Mouse (Mus musculus): ENCODE measurements around the gene Olfr193. TPM values are rescaled to one million over a fixed set of nuclear protein-coding genes. Genes with fewer than 3 reads are reported as not detected.
"Not testable (repeated sequence)": the region's sequence is repeated elsewhere in the genome, so short reads cannot be mapped to it uniquely, and the experiment has no call there.

The Olfr193 gene
- polyA plus RNA-seq, 1 experiment from 2014 or later, result not detected

- WGBS, result 78% methylated on average over 3 of the region's 3 CpGs
- ATAC-seq (ENCODE audit: low FRiP score), result not testable (repeated sequence)
These were observed 49.3 kb downstream of the Olfr193 start for GRCm38 (mm10) chr16:59062411-59062810.

More at GRCm38 (mm10) chr16:59062411-59062810, 49.3 kb downstream of the Olfr193 start:
- H3K9ac ChIP-seq; H3K9me3 ChIP-seq; H3K4me2 ChIP-seq; H3K4me3 ChIP-seq; H3K36me3 ChIP-seq; H3K4me1 ChIP-seq (replicated peaks); H3K27me3 ChIP-seq; H3K27ac ChIP-seq: not testable (repeated sequence)

Other genes starting within 250 kb of the Olfr193 start
- gene Olfr177, start 237.1 kb downstream of the Olfr193 start, polyA plus RNA-seq (2015; fragmentation: Nextera tagmentation; extraction: Ambion mirVana), result not detected in 2 replicates
- not detected in 2 replicates for gene Olfr178, start 219.8 kb downstream of the Olfr193 start, polyA plus RNA-seq (2015; fragmentation: Nextera tagmentation; extraction: Ambion mirVana)
- gene Olfr181, start 183.1 kb downstream of the Olfr193 start, polyA plus RNA-seq (2015; fragmentation: Nextera tagmentation; extraction: Ambion mirVana), result not detected in 2 replicates
- gene Olfr180, start 182.5 kb downstream of the Olfr193 start, polyA plus RNA-seq (2015; fragmentation: Nextera tagmentation; extraction: Ambion mirVana), result not detected in 2 replicates
- not detected in 2 replicates for gene Olfr183, start 116.5 kb downstream of the Olfr193 start, polyA plus RNA-seq (2015; fragmentation: Nextera tagmentation; extraction: Ambion mirVana)
- not detected in 2 replicates for gene Olfr186, start 81.6 kb downstream of the Olfr193 start, polyA plus RNA-seq (2015; fragmentation: Nextera tagmentation; extraction: Ambion mirVana)
- not detected in 2 replicates for gene Olfr187, start 72.1 kb downstream of the Olfr193 start, polyA plus RNA-seq (2015; fragmentation: Nextera tagmentation; extraction: Ambion mirVana)
- gene Olfr190, start 33.9 kb downstream of the Olfr193 start, polyA plus RNA-seq (2015; fragmentation: Nextera tagmentation; extraction: Ambion mirVana), result not detected in 2 replicates
- gene Olfr191, start 22.1 kb downstream of the Olfr193 start, polyA plus RNA-seq (2015; fragmentation: Nextera tagmentation; extraction: Ambion mirVana), result not detected in 2 replicates
- gene Olfr194, start 9.2 kb upstream of the Olfr193 start, polyA plus RNA-seq (2015; fragmentation: Nextera tagmentation; extraction: Ambion mirVana), result not detected in 2 replicates
- not detected in 2 replicates for gene Olfr195, start 35.2 kb upstream of the Olfr193 start, polyA plus RNA-seq (2015; fragmentation: Nextera tagmentation; extraction: Ambion mirVana)
- not detected in 2 replicates for gene Olfr196, start 58.6 kb upstream of the Olfr193 start, polyA plus RNA-seq (2015; fragmentation: Nextera tagmentation; extraction: Ambion mirVana)
- gene Olfr198, start 91.7 kb upstream of the Olfr193 start, polyA plus RNA-seq (2015; fragmentation: Nextera tagmentation; extraction: Ambion mirVana), result not detected in 2 replicates
- gene Olfr199, start 107.9 kb upstream of the Olfr193 start, polyA plus RNA-seq (2015; fragmentation: Nextera tagmentation; extraction: Ambion mirVana), result not detected in 2 replicates
- gene Olfr201, start 160.8 kb upstream of the Olfr193 start, polyA plus RNA-seq (2015; fragmentation: Nextera tagmentation; extraction: Ambion mirVana), result not detected in 2 replicates
- not detected in 2 replicates for gene Olfr202, start 174.9 kb upstream of the Olfr193 start, polyA plus RNA-seq (2015; fragmentation: Nextera tagmentation; extraction: Ambion mirVana)
- not detected in 2 replicates for gene Olfr203, start 187.0 kb upstream of the Olfr193 start, polyA plus RNA-seq (2015; fragmentation: Nextera tagmentation; extraction: Ambion mirVana)
- gene Olfr204, start 206.4 kb upstream of the Olfr193 start, polyA plus RNA-seq (2015; fragmentation: Nextera tagmentation; extraction: Ambion mirVana), result not detected in 2 replicates
- gene Olfr205, start 219.3 kb upstream of the Olfr193 start, polyA plus RNA-seq (2015; fragmentation: Nextera tagmentation; extraction: Ambion mirVana), result not detected in 2 replicates
- not detected in 2 replicates for gene Olfr206, start 237.4 kb upstream of the Olfr193 start, polyA plus RNA-seq (2015; fragmentation: Nextera tagmentation; extraction: Ambion mirVana)

Data from hindbrain, embryonic 13.5 days (tissue).